In the genomic region with DNA sequence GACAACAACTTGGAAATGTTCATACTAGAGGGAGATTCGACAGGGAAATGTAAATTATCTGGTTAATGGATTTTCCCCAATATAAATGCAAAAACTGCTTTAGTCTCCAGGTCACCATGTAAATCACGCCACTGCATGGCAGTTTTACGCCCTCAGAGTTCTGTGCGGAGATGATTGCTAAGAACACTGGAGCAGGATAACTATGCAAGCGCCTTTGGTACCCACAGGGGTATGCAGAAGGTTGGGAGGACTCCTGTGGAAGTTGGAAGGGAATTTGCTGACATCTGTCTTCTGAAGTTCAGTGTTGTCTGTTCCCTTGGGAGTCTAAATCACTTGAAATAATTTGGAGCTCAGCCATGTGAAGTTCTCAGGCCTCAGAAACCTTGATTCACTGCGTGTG, we compare ENCODE assay signal across 17 mouse cellular contexts. TPM values are rescaled to one million over a fixed set of nuclear protein-coding genes. Genes with fewer than 3 reads are reported as not detected.
"Had no signal": no experiment of that assay in that cellular context is flagged by ENCODE, and none has a peak within 500 bp of the region (broad histone marks: within the 10 kb centered on the region; RNA-seq: fewer than 3 reads in every experiment).

No protein-coding gene starts in this region.

- H3K9me3 ChIP-seq: kidney, embryonic 15.5 days; limb, embryonic 10.5 days; liver, embryonic 15.5 days; midbrain, embryonic 10.5 days; stomach, embryonic 15.5 days had no signal

- H3K36me3 ChIP-seq: kidney, embryonic 15.5 days; limb, embryonic 10.5 days; liver, embryonic 15.5 days; stomach, embryonic 15.5 days had no signal

- H3K27me3 ChIP-seq: kidney, embryonic 15.5 days; liver, embryonic 15.5 days; stomach, embryonic 15.5 days had no signal

- H3K27ac ChIP-seq: kidney, embryonic 15.5 days; limb, embryonic 10.5 days; liver, embryonic 15.5 days; midbrain, embryonic 10.5 days; stomach, embryonic 15.5 days had no signal

- H3K9ac ChIP-seq: kidney, embryonic 15.5 days; liver, embryonic 15.5 days; stomach, embryonic 15.5 days had no signal

- ATAC-seq: intestine, embryonic 16.5 days; lung, postnatal 0 days had no signal

- DNase-seq: kidney, adult 2 months; kidney, postnatal 14 days; lung, adult 2 months; lung, postnatal 36 days; right cerebral cortex, postnatal 14 days; thymus, adult 2 months; thymus, postnatal 36 days had no signal

- H3K4me1 ChIP-seq: kidney, embryonic 15.5 days; liver, embryonic 15.5 days; stomach, embryonic 15.5 days had no signal

- H3K4me2 ChIP-seq: kidney, embryonic 15.5 days; liver, embryonic 11.5 days; liver, embryonic 15.5 days; stomach, embryonic 15.5 days had no signal

- H3K4me3 ChIP-seq: kidney, embryonic 15.5 days; limb, embryonic 10.5 days; liver, embryonic 15.5 days; midbrain, embryonic 10.5 days; myocyte; stomach, embryonic 15.5 days had no signal

RNA-seq across cellular contexts. Expression of a gene that starts 20.2 kb away (rescaled TPM):
- total RNA-seq: megakaryocyte progenitor cell, adult 5-6 weeks had no signal
- polyA plus RNA-seq: myocyte had no signal

RNA-seq across cellular contexts. Expression of a gene that starts 26.2 kb away (rescaled TPM):
- total RNA-seq: megakaryocyte progenitor cell, adult 5-6 weeks had no signal
- polyA plus RNA-seq: myocyte had no signal
